Mouse (Mus musculus): ENCODE data around the gene Pcsk2. TPM values are rescaled to one million over a fixed set of nuclear protein-coding genes. Genes with fewer than 3 reads are reported as not detected.

Gene Pcsk2
- polyA plus RNA-seq, 1 experiment: 0.29 TPM

DNA sequence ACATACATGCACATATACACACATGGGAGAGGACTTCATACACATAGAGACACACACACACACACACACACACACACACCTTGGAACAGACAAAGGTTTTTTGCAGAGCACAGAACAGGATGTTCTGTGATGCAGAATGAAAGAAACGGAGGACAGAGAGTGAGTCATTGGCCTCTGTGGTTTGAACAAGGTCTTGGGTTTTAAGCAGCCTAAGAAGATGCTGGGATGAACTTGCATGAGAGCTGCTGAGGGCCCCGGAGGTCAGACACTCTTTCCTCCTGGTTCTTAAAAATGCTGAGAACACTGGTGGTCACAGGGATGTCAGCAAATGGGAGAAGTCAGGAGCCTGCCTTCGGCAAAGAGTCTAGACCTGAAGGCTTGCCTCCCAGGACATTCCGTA, 178.1 kb downstream of the Pcsk2 start:
- no peaks in the 10 kb centered on the region for H3K27me3 ChIP-seq (ENCODE audit: control insufficient read depth, insufficient read depth, low read length)
- TF ChIP-seq CTCF (IDR thresholded peaks at IDR 0.05; ENCODE audit: extremely low read depth, insufficient read length, insufficient replicate concordance, low read depth, low read length) (no peak), POLR2A (IDR thresholded peaks at IDR 0.05; ENCODE audit: low read depth, low read length) (no peak)
- H3K27ac ChIP-seq (ENCODE audit: insufficient read depth, low read depth, low read length): no peak overlapping the region
- H3K36me3 ChIP-seq (ENCODE audit: control insufficient read depth, insufficient read depth, low read length): no peaks in the 10 kb centered on the region
- no peaks in the 10 kb centered on the region for H3K4me1 ChIP-seq (ENCODE audit: control insufficient read depth, insufficient read depth, insufficient read length, low read length)
- 91% methylated on average over 4 of the region's 4 CpGs for WGBS
- no peak overlapping the region for H3K4me3 ChIP-seq (ENCODE audit: low read depth, low read length)

DNA sequence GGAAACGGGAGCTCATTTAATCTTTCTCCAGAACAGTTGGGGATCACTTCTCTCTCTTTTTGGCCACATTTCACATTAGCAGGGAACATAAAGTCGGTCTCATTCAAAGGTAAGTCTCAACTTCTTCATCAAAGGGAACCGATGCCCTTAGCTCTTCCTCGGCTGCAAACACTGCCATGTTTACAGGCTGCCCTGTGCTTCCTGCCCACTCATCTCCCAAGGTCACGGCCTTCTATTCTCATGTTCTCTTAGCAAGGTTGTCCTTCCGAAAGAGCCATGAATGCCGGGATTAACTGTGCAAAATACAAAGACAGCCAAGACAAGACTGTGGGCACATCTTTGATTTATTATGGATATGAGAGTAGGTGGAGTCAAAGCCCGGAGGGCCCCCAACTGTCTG, 178.8 kb downstream of the Pcsk2 start:
- Histone ChIP-seq H3K4me1 (ENCODE audit: control insufficient read depth, insufficient read depth, insufficient read length, low read length) (no peaks in the 10 kb centered on the region), H3K36me3 (ENCODE audit: control insufficient read depth, insufficient read depth, low read length) (no peaks in the 10 kb centered on the region), H3K27ac (ENCODE audit: insufficient read depth, low read depth, low read length) (no peak overlapping the region), H3K27me3 (ENCODE audit: control insufficient read depth, insufficient read depth, low read length) (no peaks in the 10 kb centered on the region), H3K4me3 (ENCODE audit: low read depth, low read length) (no peak overlapping the region)
- no peak for TF ChIP-seq CTCF (IDR thresholded peaks at IDR 0.05; ENCODE audit: extremely low read depth, insufficient read length, insufficient replicate concordance, low read depth, low read length)
- TF ChIP-seq POLR2A (IDR thresholded peaks at IDR 0.05; ENCODE audit: low read depth, low read length): no peak
- 81% methylated on average over 8 of the region's 8 CpGs for WGBS

DNA sequence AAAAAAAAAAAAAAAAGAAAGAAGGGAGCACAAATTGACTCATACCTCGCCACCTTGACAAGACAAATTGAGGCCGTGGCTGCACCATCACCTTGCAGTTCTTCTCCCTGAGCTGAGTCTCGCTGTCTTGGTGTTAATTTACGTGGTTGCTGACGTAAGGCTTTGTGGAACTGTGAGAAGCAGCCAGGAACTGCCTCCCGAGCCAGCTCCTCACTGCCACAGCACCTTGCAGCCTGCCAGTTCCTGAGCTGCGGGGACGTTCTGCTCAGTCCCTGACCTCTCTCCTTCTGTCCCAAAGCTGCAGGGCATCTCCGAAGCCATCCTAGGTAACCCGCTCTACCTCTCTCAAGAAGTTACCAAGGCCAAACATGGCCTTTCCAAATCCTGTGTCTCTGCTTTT, 186.5 kb downstream of the Pcsk2 start:
- no peaks in the 10 kb centered on the region for H3K36me3 ChIP-seq (ENCODE audit: control insufficient read depth, insufficient read depth, low read length)
- 81% methylated on average over 10 of the region's 10 CpGs for WGBS
- TF ChIP-seq CTCF (IDR thresholded peaks at IDR 0.05; ENCODE audit: extremely low read depth, insufficient read length, insufficient replicate concordance, low read depth, low read length): no peak
- TF ChIP-seq POLR2A (IDR thresholded peaks at IDR 0.05; ENCODE audit: low read depth, low read length): no peak
- no peak overlapping the region for H3K4me3 ChIP-seq (ENCODE audit: low read depth, low read length)
- H3K27ac ChIP-seq (ENCODE audit: insufficient read depth, low read depth, low read length): no peak overlapping the region
- no peaks in the 10 kb centered on the region for H3K4me1 ChIP-seq (ENCODE audit: control insufficient read depth, insufficient read depth, insufficient read length, low read length)
- H3K27me3 ChIP-seq (ENCODE audit: control insufficient read depth, insufficient read depth, low read length): no peaks in the 10 kb centered on the region

DNA sequence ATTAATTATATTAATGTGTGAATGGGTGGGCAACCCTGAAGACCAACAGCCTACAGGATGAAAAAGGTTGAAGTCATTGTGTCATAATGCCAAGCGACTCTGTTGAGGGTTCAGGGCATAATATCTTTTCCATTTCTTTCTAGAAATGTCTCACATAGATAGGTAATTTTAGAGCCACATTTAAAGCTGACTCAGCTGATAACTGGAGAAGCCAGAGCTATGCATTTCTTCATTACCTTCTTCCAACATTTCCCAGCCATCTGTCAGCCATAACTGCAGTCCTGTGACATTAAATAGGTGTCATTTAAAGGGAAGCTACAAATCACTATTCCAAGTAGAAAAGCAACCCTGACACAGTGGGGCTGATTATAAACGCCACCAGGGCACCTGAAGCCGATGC, 189.5 kb downstream of the Pcsk2 start:
- no peak overlapping the region for H3K4me3 ChIP-seq (ENCODE audit: low read depth, low read length)
- H3K27me3 ChIP-seq (ENCODE audit: control insufficient read depth, insufficient read depth, low read length): no peaks in the 10 kb centered on the region
- H3K36me3 ChIP-seq (ENCODE audit: control insufficient read depth, insufficient read depth, low read length): no peaks in the 10 kb centered on the region
- 79% methylated on average over 3 of the region's 3 CpGs for WGBS
- no peak for TF ChIP-seq POLR2A (IDR thresholded peaks at IDR 0.05; ENCODE audit: low read depth, low read length)
- TF ChIP-seq CTCF (IDR thresholded peaks at IDR 0.05; ENCODE audit: extremely low read depth, insufficient read length, insufficient replicate concordance, low read depth, low read length): no peak
- no peak overlapping the region for H3K27ac ChIP-seq (ENCODE audit: insufficient read depth, low read depth, low read length)
- H3K4me1 ChIP-seq (ENCODE audit: control insufficient read depth, insufficient read depth, insufficient read length, low read length): no peaks in the 10 kb centered on the region

DNA sequence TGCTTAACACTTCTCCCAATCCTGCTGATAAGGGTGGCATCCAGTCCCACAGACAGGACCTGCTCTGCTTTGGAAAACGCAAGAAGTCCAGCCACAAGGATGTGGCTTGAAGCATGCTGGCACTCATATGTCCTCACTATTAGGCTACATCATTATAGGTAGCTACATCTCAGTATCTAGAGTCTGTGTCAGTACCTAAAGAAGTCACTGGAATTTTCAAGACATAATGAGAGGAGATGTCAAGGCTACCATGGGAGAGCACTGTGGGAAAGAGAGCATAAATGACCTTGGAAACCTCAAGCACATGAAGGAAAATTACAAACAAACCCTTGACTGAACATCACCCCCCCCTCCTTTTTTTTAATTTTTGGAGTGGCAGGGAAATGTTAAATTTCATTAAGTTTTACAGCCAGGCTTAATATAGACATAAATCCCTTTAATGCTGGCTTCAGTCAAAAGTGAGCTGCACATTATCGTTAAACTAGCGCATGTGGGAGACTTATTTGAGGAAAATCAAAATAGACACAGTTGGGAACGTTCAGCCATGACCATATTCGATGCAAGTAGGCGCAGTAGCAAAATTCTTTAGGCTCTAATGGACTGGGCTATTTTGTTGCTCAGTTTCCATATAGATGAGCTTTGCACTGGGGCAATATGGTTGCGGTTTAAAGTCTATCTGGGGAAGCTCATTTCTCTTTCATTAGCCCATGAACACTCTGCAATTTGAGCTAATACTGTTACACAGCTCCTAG, 193.7 kb downstream of the Pcsk2 start:
- Histone ChIP-seq H3K36me3 (ENCODE audit: control insufficient read depth, insufficient read depth, low read length) (no peaks in the 10 kb centered on the region), H3K27me3 (ENCODE audit: control insufficient read depth, insufficient read depth, low read length) (no peaks in the 10 kb centered on the region), H3K4me1 (ENCODE audit: control insufficient read depth, insufficient read depth, insufficient read length, low read length) (no peaks in the 10 kb centered on the region), H3K4me3 (ENCODE audit: low read depth, low read length) (no peak overlapping the region), H3K27ac (ENCODE audit: insufficient read depth, low read depth, low read length) (no peak overlapping the region)
- WGBS: 84% methylated on average over 7 of the region's 7 CpGs
- TF ChIP-seq CTCF (IDR thresholded peaks at IDR 0.05; ENCODE audit: extremely low read depth, insufficient read length, insufficient replicate concordance, low read depth, low read length): no peak
- no peak for TF ChIP-seq POLR2A (IDR thresholded peaks at IDR 0.05; ENCODE audit: low read depth, low read length)

DNA sequence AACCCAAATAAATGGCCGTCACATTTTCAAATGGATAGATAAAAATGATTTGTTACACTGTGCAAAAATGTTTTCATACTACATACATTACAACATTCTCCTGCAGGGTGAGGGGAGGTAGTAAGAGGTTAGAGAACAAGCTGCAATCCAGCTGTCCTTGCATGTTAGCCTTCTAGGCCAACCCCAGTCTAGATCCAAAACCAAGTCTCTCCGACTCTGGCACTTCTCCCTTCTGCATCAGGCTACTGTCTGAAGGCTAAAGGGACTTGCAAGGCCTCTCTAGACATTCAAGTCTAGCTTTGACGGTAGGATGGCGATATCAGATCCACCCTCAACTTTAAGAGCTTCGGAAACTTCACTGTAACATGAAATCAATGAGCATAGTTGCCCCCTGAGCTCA, 196.5 kb downstream of the Pcsk2 start:
- no peaks in the 10 kb centered on the region for H3K27me3 ChIP-seq (ENCODE audit: control insufficient read depth, insufficient read depth, low read length)
- H3K27ac ChIP-seq (ENCODE audit: insufficient read depth, low read depth, low read length): no peak overlapping the region
- H3K36me3 ChIP-seq (ENCODE audit: control insufficient read depth, insufficient read depth, low read length): no peaks in the 10 kb centered on the region
- no peak overlapping the region for H3K4me3 ChIP-seq (ENCODE audit: low read depth, low read length)
- H3K4me1 ChIP-seq (ENCODE audit: control insufficient read depth, insufficient read depth, insufficient read length, low read length): no peaks in the 10 kb centered on the region
- WGBS: 77% methylated on average over 5 of the region's 5 CpGs
- no peak for TF ChIP-seq POLR2A (IDR thresholded peaks at IDR 0.05; ENCODE audit: low read depth, low read length)
- TF ChIP-seq CTCF (IDR thresholded peaks at IDR 0.05; ENCODE audit: extremely low read depth, insufficient read length, insufficient replicate concordance, low read depth, low read length): no peak

DNA sequence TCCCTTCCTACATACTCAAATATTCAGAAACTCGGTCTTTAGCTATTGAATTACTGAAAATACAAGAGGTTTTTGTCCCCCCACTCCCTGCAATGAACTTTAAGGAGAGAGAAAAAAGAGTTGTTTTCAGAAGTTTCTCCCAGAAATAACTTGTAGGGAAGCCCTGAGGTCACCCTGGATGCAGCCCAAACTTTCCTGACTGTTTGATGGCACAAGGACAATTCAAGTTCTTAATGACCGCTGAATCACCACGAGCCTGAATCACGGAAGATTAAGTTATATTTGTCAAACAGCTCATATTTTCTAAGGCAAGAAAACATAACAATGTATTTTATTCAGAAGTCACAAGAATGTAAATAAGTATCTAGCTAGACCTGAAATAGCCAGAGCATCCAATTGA, 197.1 kb downstream of the Pcsk2 start:
- WGBS: 79% methylated on average over 4 of the region's 4 CpGs
- no peak overlapping the region for H3K27ac ChIP-seq (ENCODE audit: insufficient read depth, low read depth, low read length)
- H3K36me3 ChIP-seq (ENCODE audit: control insufficient read depth, insufficient read depth, low read length): no peaks in the 10 kb centered on the region
- H3K27me3 ChIP-seq (ENCODE audit: control insufficient read depth, insufficient read depth, low read length): no peaks in the 10 kb centered on the region
- no peaks in the 10 kb centered on the region for H3K4me1 ChIP-seq (ENCODE audit: control insufficient read depth, insufficient read depth, insufficient read length, low read length)
- no peak overlapping the region for H3K4me3 ChIP-seq (ENCODE audit: low read depth, low read length)
- TF ChIP-seq POLR2A (IDR thresholded peaks at IDR 0.05; ENCODE audit: low read depth, low read length): no peak

Measured in small intestine, adult 2 months (tissue).